Mouse (Mus musculus) brain, embryonic 14.5 days (tissue): ENCODE measurements around the gene Faf1. TPM values are rescaled to one million over a fixed set of nuclear protein-coding genes. Genes with fewer than 3 reads are reported as not detected.

Experiments
- DNase-seq: peaks from one replicate; pipeline ENCODE4 v3.0.0-alpha.2; 2011; ENCODE audit warnings: low read depth
- CTCF ChIP-seq: fragments of 200-500 bp; IDR thresholded peaks from 2 replicates; pipeline ENCODE4 v1.5.1; 2012; ENCODE audit warnings: inconsistent platforms, mild to moderate bottlenecking, moderate library complexity, borderline replicate concordance; ENCODE audit not compliant: insufficient read depth, insufficient read length; ENCODE audit errors: extremely low read depth
- POLR2A ChIP-seq: fragments of 200-500 bp; IDR thresholded peaks from 2 replicates; pipeline ENCODE4 v1.6.1; 2012; ENCODE audit warnings: mild to moderate bottlenecking, inconsistent platforms, borderline replicate concordance; ENCODE audit not compliant: poor library complexity, insufficient read depth, insufficient read length, severe bottlenecking; ENCODE audit errors: extremely low read depth
- polyA plus RNA-seq: library from polyadenylated mRNA; depleted of rRNA; stranded (reverse); fragments of >200 nt; gene quantifications from 2 replicates; pipeline ENCODE4 v1.2.3, GENCODE M21; 2012; rRNA removed

Faf1 gene
- polyA plus RNA-seq, 1 experiment: 31.7 TPM

GRCm38 (mm10) chr4:109984496-109985423 is 308.4 kb downstream of the Faf1 start:
- DNase-seq: peak; percentile 53
- no peak for TF ChIP-seq CTCF
- TF ChIP-seq POLR2A: no peak

GRCm38 (mm10) chr4:109985424-109986172 is 309.2 kb downstream of the Faf1 start:
- peak; percentile 55 for DNase-seq
- no peak for TF ChIP-seq CTCF
- no peak for TF ChIP-seq POLR2A

GRCm38 (mm10) chr4:109986301-109986700 is 309.9 kb downstream of the Faf1 start:
- TF ChIP-seq CTCF (no peak), POLR2A (no peak)
- peak; percentile 18 for DNase-seq

GRCm38 (mm10) chr4:109986748-109987355 is 310.5 kb downstream of the Faf1 start:
- TF ChIP-seq CTCF (no peak), POLR2A (no peak)
- DNase-seq: peak; percentile 51

- DNase-seq: peak; percentile 62
- no peak for TF ChIP-seq POLR2A
- no peak for TF ChIP-seq CTCF
Measured at GRCm38 (mm10) chr4:109987560-109988362, 311.4 kb downstream of the Faf1 start.

GRCm38 (mm10) chr4:109988411-109988810 is 312.0 kb downstream of the Faf1 start:
- DNase-seq: peak; percentile 9
- TF ChIP-seq CTCF (no peak), POLR2A (no peak)

GRCm38 (mm10) chr4:109989213-109989612 is 312.8 kb downstream of the Faf1 start:
- peak; percentile 24 for DNase-seq
- TF ChIP-seq CTCF (peak; percentile 31; the same call in 1 of the 2 replicates), POLR2A (no peak)

GRCm38 (mm10) chr4:110006044-110006443 is 329.7 kb downstream of the Faf1 start:
- TF ChIP-seq CTCF: no peak
- TF ChIP-seq POLR2A: no peak
- no peak for DNase-seq

Other genes with a start within 250 kb of the Faf1 start
- gene Rnf11, start 191.9 kb upstream of the Faf1 start, polyA plus RNA-seq: 67.6 and 77.3 TPM in 2 replicates
- gene 4930522H14Rik, start 145.3 kb upstream of the Faf1 start, polyA plus RNA-seq: not detected in 2 replicates
- gene Cdkn2c, start 9.4 kb upstream of the Faf1 start, polyA plus RNA-seq: 7.5 and 10.9 TPM in 2 replicates